Mouse (Mus musculus) ES-Bruce4 (cell line): ENCODE data around the gene Fyttd1. TPM values are rescaled to one million over a fixed set of nuclear protein-coding genes. Genes with fewer than 3 reads are reported as not detected.
A peak's percentile ranks its signal among the peaks of the same experiment; 100 is the strongest.

Experiments used
- H3K27ac ChIP-seq: 2 replicates; pipeline ENCODE4 v1.5.1; 2012; ENCODE audit warnings: low read length, inconsistent platforms; ENCODE audit not compliant: insufficient read depth
- H3K27me3 ChIP-seq: 2 replicates; pipeline ENCODE4 v1.6.1; 2012; ENCODE audit warnings: mild to moderate bottlenecking, low read length, inconsistent platforms; ENCODE audit not compliant: control insufficient read depth, poor library complexity, insufficient read depth, severe bottlenecking
- H3K36me3 ChIP-seq: 2 replicates; pipeline ENCODE4 v1.6.1; 2012; ENCODE audit warnings: inconsistent platforms, mild to moderate bottlenecking, low read length, moderate library complexity; ENCODE audit not compliant: control insufficient read depth, poor library complexity, insufficient read depth, severe bottlenecking
- H3K4me1 ChIP-seq: one replicate; pipeline ENCODE4 v1.8.1; 2011; ENCODE audit warnings: low read length; ENCODE audit not compliant: control insufficient read depth, insufficient read depth
- H3K4me3 ChIP-seq: 2 replicates; pipeline ENCODE4 v1.5.1; 2011; ENCODE audit warnings: low read depth, mild to moderate bottlenecking, low read length
- H3K9ac ChIP-seq: 2 replicates; pipeline ENCODE4 v1.6.1; 2012; ENCODE audit warnings: low read depth, mild to moderate bottlenecking, inconsistent platforms; ENCODE audit not compliant: poor library complexity, severe bottlenecking
- H3K9me3 ChIP-seq: replicated peaks from 2 replicates; pipeline ENCODE4 v1.6.1; 2012; ENCODE audit warnings: mild to moderate bottlenecking, low read length, inconsistent platforms; ENCODE audit not compliant: control insufficient read depth, poor library complexity, insufficient read depth, severe bottlenecking
- CTCF ChIP-seq: IDR thresholded peaks from one replicate; pipeline ENCODE4 v1.8.1; 2011; ENCODE audit warnings: low read depth, low read length
- EP300 ChIP-seq: IDR thresholded peaks from 2 replicates; pipeline ENCODE4 v1.6.1; 2011; ENCODE audit warnings: low read depth, low read length; ENCODE audit not compliant: insufficient read depth
- POLR2A ChIP-seq: IDR thresholded peaks from one replicate; pipeline ENCODE4 v1.8.1; 2011; ENCODE audit warnings: low read length; ENCODE audit not compliant: insufficient read depth
- polyA plus RNA-seq: library from polyadenylated mRNA; stranded (reverse); fragments of >200 nt; gene quantifications from 2 replicates; pipeline ENCODE4 v1.2.4, GENCODE M21; 2011; ENCODE audit warnings: low read depth; ENCODE audit not compliant: missing spikeins, insufficient read depth, insufficient read length

Fyttd1 gene
- polyA plus RNA-seq, result 116 and 124 TPM in 2 replicates

GRCm38 (mm10) chr16:32877343-32878156 lies at the start of gene Fyttd1, which contains the start of gene Rubcn:
Gene Fyttd1 (plus strand): TSS chr16:32877500.
Gene Rubcn (minus strand): TSS chr16:32877766.
- Histone ChIP-seq H3K9me3 (no peaks in the 10 kb centered on the region), H3K27ac (no peak within 1 kb of the TSS), H3K27me3 (no peaks in the 10 kb centered on the region), H3K36me3 (no peaks in the 10 kb centered on the region), H3K4me1 (no peaks in the 10 kb centered on the region), H3K9ac (peak within 1 kb of the TSS; percentile 96), H3K4me3 (peak within 1 kb of the TSS; percentile 86)
- peak; percentile 39 for TF ChIP-seq CTCF
- peak; percentile 22; the same call in 1 of the 2 replicates for TF ChIP-seq EP300
- peak; percentile 80 for TF ChIP-seq POLR2A

GRCm38 (mm10) chr16:32829104-32829503 lies 48.2 kb upstream of the Fyttd1 start:
- H3K9ac ChIP-seq, result no peak overlapping the region
- H3K27ac ChIP-seq, result no peak overlapping the region
- no peak overlapping the region for H3K4me3 ChIP-seq
- H3K4me1 ChIP-seq, result peaks cover 8% of the 10 kb centered on the region
- H3K9me3 ChIP-seq, result no peaks in the 10 kb centered on the region
- H3K27me3 ChIP-seq, result no peaks in the 10 kb centered on the region
- H3K36me3 ChIP-seq, result no peaks in the 10 kb centered on the region
- TF ChIP-seq EP300 (no peak), CTCF (no peak), POLR2A (no peak)

GRCm38 (mm10) chr16:32831501-32831900 lies 45.8 kb upstream of the Fyttd1 start:
- Histone ChIP-seq H3K27ac (no peak overlapping the region), H3K27me3 (no peaks in the 10 kb centered on the region), H3K9me3 (no peaks in the 10 kb centered on the region), H3K4me3 (no peak overlapping the region), H3K36me3 (no peaks in the 10 kb centered on the region), H3K9ac (no peak overlapping the region), H3K4me1 (peaks cover 3% of the 10 kb centered on the region)
- no peak for TF ChIP-seq POLR2A
- no peak for TF ChIP-seq CTCF
- TF ChIP-seq EP300, result no peak

GRCm38 (mm10) chr16:32847103-32847502 lies 30.2 kb upstream of the Fyttd1 start:
- Histone ChIP-seq H3K4me3 (no peak overlapping the region), H3K9ac (no peak overlapping the region), H3K27ac (no peak overlapping the region), H3K27me3 (no peaks in the 10 kb centered on the region), H3K9me3 (no peaks in the 10 kb centered on the region), H3K4me1 (no peaks in the 10 kb centered on the region), H3K36me3 (peaks cover 2% of the 10 kb centered on the region; the same call in 1 of the 2 replicates)
- no peak for TF ChIP-seq EP300
- TF ChIP-seq CTCF, result no peak
- no peak for TF ChIP-seq POLR2A

GRCm38 (mm10) chr16:32849042-32849830 lies 28.1 kb upstream of the Fyttd1 start:
- no peaks in the 10 kb centered on the region for H3K9me3 ChIP-seq
- H3K4me1 ChIP-seq, result no peaks in the 10 kb centered on the region
- H3K27ac ChIP-seq, result no peak overlapping the region
- H3K4me3 ChIP-seq, result no peak overlapping the region
- TF ChIP-seq EP300 (no peak), POLR2A (no peak), CTCF (no peak)
- H3K36me3 ChIP-seq, result peaks cover 2% of the 10 kb centered on the region; the same call in 1 of the 2 replicates
- no peaks in the 10 kb centered on the region for H3K27me3 ChIP-seq
- no peak overlapping the region for H3K9ac ChIP-seq
